Mouse (Mus musculus) liver, embryonic 14.5 days (tissue): ENCODE results near the gene Celf2.

ENCODE experiments used
- CTCF ChIP-seq: IDR thresholded peaks from 2 replicates; pipeline ENCODE4 v1.5.1; 2016; ENCODE audit warnings: antibody characterized with exemption, low read depth, control low read depth
- EP300 ChIP-seq: IDR thresholded peaks from 2 replicates; pipeline ENCODE4 v1.6.1; 2016; ENCODE audit warnings: antibody characterized with exemption, low read depth

- TF ChIP-seq EP300 = no peak
- TF ChIP-seq CTCF = no peak
Observed at GRCm38 (mm10) chr2:7224346-7225071, 284.9 kb downstream of the Celf2 start.
